In the genomic region with DNA sequence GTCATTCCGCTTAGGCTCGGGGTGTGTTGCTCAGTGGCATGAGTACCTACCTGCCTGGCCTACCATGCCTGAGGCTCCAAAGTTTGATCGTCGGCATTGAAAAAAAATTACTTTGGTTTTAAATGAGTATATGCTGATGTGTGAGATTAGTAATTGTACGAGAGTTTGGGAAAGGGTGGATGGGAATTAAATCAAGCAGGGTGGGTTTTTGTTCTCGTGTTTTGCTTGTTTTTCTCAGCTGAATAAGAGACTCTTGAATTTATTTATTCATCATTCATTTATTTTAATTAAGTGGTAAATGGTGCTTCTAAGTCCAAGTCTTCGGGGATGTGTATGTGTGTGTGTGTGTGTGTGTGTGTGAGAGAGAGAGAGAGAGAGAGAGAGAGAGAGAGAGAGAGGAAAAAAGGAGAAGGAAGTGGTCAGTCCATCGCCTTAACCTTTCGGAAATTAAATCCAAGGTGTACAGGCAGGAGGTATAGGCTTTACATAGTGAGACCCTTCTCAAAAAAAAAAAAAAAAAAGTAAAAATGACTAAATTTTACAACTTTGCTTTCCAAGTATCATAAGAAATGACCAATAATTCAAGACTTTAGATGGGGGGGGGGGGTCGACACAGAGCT, we compare ENCODE assay signal across 8 mouse cellular contexts. TPM values are rescaled to one million over a fixed set of nuclear protein-coding genes. Genes with fewer than 3 reads are reported as not detected.
DNase-seq lines count a peak whose midpoint lies in the region; TF ChIP-seq lines count a peak whose summit lies in the region.

No protein-coding gene starts in this region.

- peak overlapping the region; percentile 97 for H3K4me3 ChIP-seq in heart, embryonic 10.5 days
- H3K4me3 ChIP-seq in E14TG2a.4 (replicated peaks; ENCODE audit: low read length) (peak overlapping the region; percentile 97), macrophage (ENCODE audit: inconsistent target) (peak overlapping the region; percentile 65)
- peak overlapping the region; percentile 92 for H3K4me3 ChIP-seq in hindbrain, embryonic 10.5 days

- no peaks in the 10 kb centered on the region for H3K27me3 ChIP-seq in heart, embryonic 10.5 days (ENCODE audit: insufficient read depth, poor library complexity, severe bottlenecking)
- no peaks in the 10 kb centered on the region for H3K27me3 ChIP-seq in E14TG2a.4 (ENCODE audit: insufficient read depth, low read length)
- no peaks in the 10 kb centered on the region for H3K27me3 ChIP-seq in hindbrain, embryonic 10.5 days (ENCODE audit: insufficient read depth, poor library complexity, severe bottlenecking)

- H3K9me3 ChIP-seq in heart, embryonic 10.5 days = no peaks in the 10 kb centered on the region
- H3K9me3 ChIP-seq in E14TG2a.4 (ENCODE audit: low read length) = no peaks in the 10 kb centered on the region
- H3K9me3 ChIP-seq in hindbrain, embryonic 10.5 days = no peaks in the 10 kb centered on the region

- no peaks in the 10 kb centered on the region for H3K36me3 ChIP-seq in heart, embryonic 10.5 days
- H3K36me3 ChIP-seq in E14TG2a.4 (ENCODE audit: insufficient read depth, low read length) = no peaks in the 10 kb centered on the region
- H3K36me3 ChIP-seq in hindbrain, embryonic 10.5 days = no peaks in the 10 kb centered on the region
- no peaks in the 10 kb centered on the region for H3K36me3 ChIP-seq in macrophage (ENCODE audit: inconsistent target)

- no peak for TF ChIP-seq CTCF in E14TG2a.4 (conservative IDR thresholded peaks at IDR 0.05; ENCODE audit: low read length)

- 11% methylated on average over 10 of the region's 10 CpGs for WGBS in heart, embryonic 10.5 days
- WGBS in hindbrain, embryonic 10.5 days = 16% methylated on average over 10 of the region's 10 CpGs
- 12% methylated on average over 8 of the region's 10 CpGs for WGBS in macrophage (ENCODE audit: missing documents)

- DNase-seq in heart, embryonic 10.5 days (ENCODE audit: low spot score) = no peak
- no peak for DNase-seq in heart, adult 9 months (ENCODE audit: low spot score in 2 of 2)
- no peak for DNase-seq in hindbrain, embryonic 10.5 days (ENCODE audit: low spot score)
- no peak for DNase-seq in ovary, postnatal 36 days (ENCODE audit: low spot score)
- DNase-seq in cerebellum, adult 11 months = no peak
- no peak for DNase-seq in B cell, adult 2 months

- H3K27ac ChIP-seq in heart, embryonic 10.5 days = peak overlapping the region; percentile 100
- H3K27ac ChIP-seq in hindbrain, embryonic 10.5 days = no peak overlapping the region
- H3K27ac ChIP-seq in macrophage = no peak overlapping the region

- H3K79me2 ChIP-seq in macrophage (ENCODE audit: inconsistent target) = peaks cover 18% of the 10 kb centered on the region

- peaks cover 17% of the 10 kb centered on the region for H3K4me1 ChIP-seq in heart, embryonic 10.5 days
- peaks cover 44% of the 10 kb centered on the region for H3K4me1 ChIP-seq in E14TG2a.4 (replicated peaks; ENCODE audit: low read depth, low read length)
- peaks cover 28% of the 10 kb centered on the region for H3K4me1 ChIP-seq in hindbrain, embryonic 10.5 days (replicated peaks)

RNA-seq across cellular contexts. Expression of a gene that starts 1.4 kb away (rescaled TPM):
- 76.5 and 91.2 TPM in 2 replicates for polyA plus RNA-seq in heart, embryonic 10.5 days (2016; fragmentation: Nextera tagmentation; extraction: Ambion mirVana)
- polyA plus RNA-seq in hindbrain, embryonic 10.5 days (2016; fragmentation: Nextera tagmentation; extraction: Ambion mirVana) = 29.7 and 45.0 TPM in 2 replicates
- total RNA-seq in macrophage (2018; cell fraction: chromatin; rRNA removed) = 1 to 10 TPM in 5 of 26 experiments, under 1 TPM in 19, not detected in 2; 0.13 to 3.5 (median 0.58) TPM
- 10 to 100 TPM in 1 of 26 experiments, 1 to 10 TPM in 25; 1.5 to 10.7 (median 3.8) TPM for total RNA-seq in macrophage (2018; cell fraction: cytosol; rRNA removed)
- total RNA-seq in macrophage (2018; cell fraction: nucleus; rRNA removed) = 10 to 100 TPM in 2 of 26 experiments, 1 to 10 TPM in 24; 1.8 to 15.6 (median 4.2) TPM
- polyA plus RNA-seq in macrophage (2018) = 3.7 to 13.7 TPM (median 4.0 TPM) in 3 replicates
